Mouse (Mus musculus): ENCODE measurements around the gene Taar7b.

Gene Taar7b

DNA sequence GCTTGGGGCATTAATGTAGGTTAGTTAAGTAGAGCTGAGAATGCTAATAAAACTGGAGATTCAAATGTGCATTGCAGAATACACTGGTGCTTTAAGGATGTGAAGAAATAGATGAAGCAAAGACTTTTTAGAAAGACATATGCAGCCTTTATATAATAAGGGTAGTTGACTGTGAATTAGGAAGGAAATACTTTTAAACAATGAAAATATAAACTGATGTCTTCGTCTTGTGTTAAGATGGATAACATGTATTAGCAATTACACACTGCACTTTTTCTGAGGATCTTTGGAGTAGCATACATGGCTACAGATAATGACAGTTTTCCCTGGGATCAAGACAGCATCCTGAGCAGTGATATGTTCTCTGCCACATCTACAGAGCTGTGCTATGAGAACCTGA lies at the start of gene Taar7b:
TSS of gene Taar7b (plus strand) at position 301 of the 400 bp plus-strand sequence.
- DNase-seq (ENCODE audit: low read depth, low spot score) = no peak

DNA sequence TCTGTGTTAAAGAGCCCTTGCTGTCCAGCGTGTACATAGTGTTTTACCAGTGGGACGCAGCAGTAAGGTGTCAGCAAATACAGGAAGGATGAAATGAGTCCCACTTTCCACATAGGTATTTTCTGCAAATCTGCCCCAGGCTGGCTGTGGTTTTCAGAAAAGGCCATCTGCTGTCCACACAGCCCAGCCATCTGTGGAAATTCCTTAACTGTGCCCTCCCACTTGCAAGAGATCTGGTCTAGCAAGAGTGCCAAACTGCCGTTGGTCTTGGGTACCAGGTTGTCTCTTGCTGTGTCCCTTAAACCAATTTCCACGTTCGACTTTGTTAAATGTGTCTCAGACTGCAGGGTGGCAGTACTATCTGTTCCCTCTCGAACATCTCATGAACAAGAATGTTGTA lies 48.0 kb upstream of the Taar7b start:
- DNase-seq (ENCODE audit: low read depth, low spot score) = no peak

DNA sequence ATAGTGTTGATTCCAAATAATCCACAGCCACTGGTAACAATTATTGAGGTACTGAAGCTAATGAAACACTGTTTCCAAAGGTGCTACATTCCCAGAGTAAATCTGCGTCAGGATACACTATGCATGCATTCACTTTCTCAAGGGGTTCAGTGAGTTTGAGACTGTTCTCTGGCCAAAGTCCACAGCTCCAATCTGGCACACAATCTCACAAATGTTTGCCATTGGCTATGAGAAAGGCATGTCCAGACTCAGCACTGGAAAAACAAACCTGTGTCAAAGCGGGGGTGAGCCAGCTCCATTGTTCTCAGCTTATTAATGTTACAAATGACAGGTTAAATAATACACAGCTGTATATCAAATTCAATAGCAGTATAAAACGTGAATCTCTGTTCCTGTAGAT lies 40.7 kb upstream of the Taar7b start:
- no peak for DNase-seq (ENCODE audit: low read depth, low spot score)

DNA sequence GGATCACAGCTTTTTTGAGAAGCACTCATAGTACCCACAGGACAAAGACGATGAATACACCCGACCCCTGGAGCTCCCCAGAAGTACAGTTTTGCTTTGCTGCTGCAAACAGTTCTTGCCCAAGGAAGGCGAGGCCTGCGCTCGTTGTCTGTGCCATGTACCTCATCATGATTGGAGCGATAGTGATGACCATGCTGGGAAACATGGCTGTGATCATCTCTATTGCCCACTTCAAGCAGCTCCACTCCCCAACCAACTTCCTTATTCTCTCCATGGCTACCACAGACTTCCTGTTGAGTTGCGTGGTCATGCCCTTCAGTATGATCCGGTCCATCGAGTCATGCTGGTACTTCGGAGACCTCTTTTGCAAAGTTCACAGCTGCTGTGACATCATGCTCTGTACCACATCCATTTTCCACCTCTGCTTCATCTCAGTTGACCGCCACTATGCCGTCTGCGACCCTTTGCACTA lies 39.3 kb upstream of the Taar7b start, which contains the start of gene Taar4:
TSS of gene Taar4 (plus strand) at position 51 of the 472 bp plus-strand sequence.
- no peak for DNase-seq (ENCODE audit: low read depth, low spot score)

DNA sequence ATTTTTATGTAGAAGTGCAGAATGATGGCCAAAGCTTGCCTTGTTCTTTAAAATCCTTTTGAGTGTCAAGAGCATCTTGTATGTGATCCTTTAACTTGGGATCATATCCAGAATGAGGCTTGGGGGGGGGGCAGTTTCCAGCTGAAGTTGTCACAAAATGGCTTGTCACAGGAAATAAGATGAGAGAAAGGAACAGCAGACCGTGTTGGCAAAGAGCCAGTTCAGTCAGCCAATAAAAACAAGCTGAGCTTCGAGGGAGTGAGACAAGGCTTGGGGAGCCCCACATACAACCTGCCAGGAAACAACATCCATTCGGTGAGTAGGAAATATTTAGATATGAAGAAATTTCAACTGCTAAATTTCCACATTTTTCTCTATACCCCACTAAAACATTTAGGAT lies 36.3 kb upstream of the Taar7b start:
- DNase-seq (ENCODE audit: low read depth, low spot score) = no peak

DNA sequence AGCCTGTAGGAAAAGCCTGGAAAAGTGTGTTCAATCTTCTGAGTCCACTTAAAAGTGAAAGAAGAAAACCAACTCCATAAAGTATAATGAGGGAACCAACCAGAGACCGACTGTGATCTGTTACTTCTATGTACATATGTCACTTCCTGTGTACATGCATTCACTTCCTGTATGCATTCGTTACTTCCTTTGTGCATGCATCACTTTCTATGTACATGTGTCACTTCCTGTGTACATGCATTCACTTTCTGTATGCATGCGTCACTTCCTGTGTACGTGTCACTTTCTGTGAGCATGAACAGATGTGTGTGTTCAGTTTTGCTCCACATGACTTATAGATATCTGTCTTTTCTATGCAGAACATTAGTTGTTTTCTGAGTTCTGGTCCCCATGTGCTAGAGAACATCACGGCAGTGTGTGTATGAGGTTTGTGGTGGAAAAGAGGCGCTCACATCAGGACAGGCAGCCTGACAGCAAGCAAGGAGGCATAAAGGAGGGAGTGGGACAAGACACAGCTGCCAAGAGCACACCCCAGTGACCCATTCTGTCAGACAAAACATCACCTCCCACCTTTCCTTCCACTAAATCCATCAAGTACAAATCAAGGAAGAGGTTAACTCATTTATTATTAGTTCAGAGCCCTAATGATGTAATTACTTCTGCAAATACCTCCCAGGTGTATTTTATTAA lies 34.7 kb upstream of the Taar7b start:
- DNase-seq (ENCODE audit: low read depth, low spot score) = no peak

DNA sequence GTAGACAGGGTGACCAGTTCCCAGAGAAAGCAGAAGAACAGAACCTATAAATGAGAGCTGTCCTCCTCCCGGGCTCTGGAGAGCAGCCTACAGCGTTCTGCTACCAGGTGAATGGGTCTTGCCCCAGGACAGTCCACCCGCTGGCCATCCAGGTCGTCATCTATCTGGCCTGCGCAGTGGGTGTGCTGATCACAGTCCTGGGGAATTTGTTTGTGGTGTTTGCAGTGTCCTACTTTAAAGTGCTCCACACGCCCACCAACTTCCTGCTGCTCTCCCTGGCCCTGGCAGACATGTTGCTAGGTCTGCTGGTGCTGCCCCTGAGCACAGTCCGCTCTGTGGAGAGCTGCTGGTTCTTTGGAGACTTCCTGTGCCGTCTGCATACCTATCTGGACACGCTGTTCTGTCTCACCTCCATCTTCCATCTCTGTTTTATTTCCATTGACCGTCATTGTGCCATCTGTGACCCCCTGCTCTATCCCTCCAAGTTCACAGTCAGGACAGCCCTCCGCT lies 29.0 kb upstream of the Taar7b start, which contains the start of gene Taar5:
TSS of gene Taar5 (plus strand) at position 51 of the 510 bp plus-strand sequence.
- DNase-seq (ENCODE audit: low read depth, low spot score) = no peak

DNA sequence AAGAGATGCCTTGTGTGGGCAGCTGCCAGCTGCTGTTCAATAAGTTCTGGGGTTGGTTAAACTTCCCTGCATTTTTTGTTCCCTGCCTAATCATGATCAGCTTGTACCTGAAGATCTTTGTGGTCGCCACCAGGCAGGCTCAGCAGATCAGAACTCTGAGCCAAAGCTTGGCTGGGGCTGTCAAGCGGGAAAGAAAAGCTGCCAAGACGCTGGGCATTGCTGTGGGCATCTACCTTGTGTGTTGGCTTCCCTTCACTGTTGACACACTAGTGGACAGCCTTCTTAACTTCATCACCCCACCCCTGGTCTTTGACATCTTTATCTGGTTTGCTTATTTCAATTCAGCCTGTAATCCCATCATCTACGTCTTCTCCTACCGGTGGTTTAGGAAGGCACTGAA lies 28.5 kb upstream of the Taar7b start:
- DNase-seq (ENCODE audit: low read depth, low spot score) = no peak

DNA sequence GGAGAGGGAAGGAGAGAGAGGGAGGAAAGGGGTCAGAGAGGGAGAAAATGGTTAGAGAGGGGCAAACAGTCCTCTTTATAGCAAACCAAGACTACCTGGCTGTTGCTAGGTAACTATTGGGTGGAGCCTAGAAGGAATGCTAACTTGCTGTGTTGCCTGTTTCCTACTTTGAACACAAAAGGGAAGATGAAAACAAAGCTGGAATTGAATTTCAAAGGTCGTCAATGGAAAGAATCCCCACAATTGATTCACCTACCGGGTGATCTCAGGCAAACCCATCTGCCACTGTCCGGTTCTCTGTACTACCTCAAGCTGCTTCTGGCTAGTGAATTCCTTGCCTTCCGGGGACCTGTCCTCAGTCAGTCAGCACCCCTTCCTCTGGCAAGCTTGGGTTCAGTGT lies 21.8 kb upstream of the Taar7b start:
- DNase-seq (ENCODE audit: low read depth, low spot score) = no peak

DNA sequence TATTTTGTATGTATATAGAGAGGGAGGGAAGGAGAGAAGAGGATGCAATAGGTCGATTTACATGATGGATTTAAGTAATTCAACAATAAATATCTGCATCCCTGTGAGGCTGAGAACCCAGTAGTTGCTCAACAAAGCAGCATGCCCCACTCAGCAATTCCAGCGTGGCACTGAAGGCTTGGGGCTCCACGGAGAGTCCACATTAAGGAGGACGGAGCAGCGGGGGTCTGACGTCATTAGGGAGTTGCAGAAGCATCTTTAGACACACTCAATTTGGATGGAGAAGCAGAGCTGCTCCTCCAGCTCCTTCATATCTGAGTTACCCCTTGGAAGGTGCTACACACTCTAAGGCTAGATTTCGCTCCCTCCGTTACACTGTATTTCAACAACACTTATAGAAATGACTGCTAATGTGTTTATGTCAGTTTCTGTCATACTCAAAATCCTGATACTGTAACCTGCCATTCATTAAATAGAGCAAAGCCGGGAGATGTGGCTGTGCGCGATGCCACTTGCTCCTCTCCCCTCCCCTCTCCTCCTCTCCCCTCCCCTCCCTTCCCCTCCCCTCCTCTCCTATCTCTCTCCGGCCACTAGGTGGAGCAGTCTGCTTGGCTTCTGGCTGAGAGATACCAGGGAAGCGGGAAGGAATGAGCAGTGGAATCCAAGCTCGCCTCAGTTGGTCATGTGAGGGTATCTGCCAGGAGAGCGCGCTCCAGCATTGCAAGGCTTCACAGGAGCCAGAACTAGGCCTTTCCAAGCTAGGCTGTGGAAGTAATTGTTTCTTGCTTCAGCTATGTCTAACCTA lies 20.6 kb upstream of the Taar7b start:
- peak; percentile 80 for DNase-seq (ENCODE audit: low read depth, low spot score)

DNA sequence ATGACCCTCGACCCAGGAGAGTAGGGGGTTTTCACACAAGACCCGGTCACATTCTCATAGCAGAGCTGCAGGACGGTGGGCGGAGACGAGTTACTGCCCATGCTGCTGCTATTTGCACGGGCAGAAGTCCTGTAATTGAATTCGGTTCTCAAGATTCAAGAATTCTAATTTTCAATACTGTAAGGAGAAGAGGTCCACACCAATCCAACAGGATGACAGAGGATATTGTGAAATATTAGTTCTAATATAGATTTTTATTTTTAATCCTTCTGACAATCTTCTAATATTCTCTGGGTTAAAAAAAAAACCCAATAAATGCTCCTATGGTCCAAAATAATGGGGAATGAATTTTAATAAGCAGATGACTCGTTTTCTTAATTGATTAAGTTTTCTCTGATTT lies 14.2 kb upstream of the Taar7b start, which contains the start of gene Taar6:
TSS of gene Taar6 (minus strand) at position 101 of the 400 bp plus-strand sequence.
- no peak for DNase-seq (ENCODE audit: low read depth, low spot score)

DNA sequence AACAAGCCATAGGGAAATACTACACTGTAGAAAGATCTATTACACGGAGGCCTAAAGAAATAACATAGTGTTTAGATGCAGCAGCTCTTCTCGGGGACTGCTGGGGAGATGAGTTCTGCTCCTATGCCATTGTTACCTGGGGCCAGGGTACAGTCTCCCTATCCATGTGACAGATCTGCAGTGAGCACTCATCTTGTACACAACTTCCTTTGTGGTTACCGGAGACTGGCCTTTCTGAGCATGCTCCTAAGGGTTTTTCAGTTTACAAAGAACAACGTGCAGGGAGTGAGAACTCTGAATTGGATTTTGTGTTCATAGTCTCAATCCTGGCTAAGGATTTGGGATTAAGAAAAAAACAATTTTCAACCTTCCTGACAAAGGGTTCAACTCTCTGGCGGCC lies 13.3 kb upstream of the Taar7b start:
- DNase-seq (ENCODE audit: low read depth, low spot score) = no peak

DNA sequence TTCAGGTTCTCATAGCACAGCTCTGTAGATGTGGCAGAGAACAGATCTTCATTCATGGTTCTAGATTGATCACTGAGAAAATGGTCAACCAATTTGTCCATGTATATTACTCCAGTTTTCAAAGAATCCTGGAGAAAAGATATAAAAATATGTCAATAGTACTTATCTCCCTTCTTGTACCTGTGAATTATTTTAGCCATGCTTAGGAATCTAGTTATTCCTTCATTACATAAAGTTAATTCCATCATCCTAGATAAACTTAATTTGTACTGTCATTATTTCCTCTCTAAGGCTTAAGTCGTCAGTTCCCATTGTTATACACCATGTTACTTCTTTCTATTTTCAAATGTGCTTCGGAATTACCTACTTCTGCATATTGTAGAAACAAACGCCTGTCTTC lies 6.4 kb upstream of the Taar7b start, which contains the start of gene Taar7a:
TSS of gene Taar7a (minus strand) at position 101 of the 400 bp plus-strand sequence.
- DNase-seq (ENCODE audit: low read depth, low spot score) = no peak

DNA sequence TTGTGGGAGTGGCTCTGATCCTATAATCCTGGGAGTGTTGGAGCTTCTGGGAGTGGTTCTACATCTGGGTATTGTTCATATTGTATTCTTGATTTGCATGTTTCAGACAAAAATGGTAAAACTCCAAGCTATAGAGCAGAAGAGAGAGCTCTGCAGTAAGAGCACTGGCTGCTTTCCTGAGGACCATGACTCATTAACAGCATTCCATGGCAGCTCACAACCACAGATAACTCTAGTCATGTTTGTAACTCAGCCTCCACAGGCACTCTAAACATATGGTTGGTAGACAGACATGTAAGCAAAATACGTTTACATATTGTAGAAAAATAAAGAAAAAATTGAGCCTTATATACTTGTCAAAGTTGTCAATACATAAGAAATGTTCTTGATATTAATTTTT lies 6.7 kb downstream of the Taar7b start:
- DNase-seq (ENCODE audit: low read depth, low spot score) = no peak

DNA sequence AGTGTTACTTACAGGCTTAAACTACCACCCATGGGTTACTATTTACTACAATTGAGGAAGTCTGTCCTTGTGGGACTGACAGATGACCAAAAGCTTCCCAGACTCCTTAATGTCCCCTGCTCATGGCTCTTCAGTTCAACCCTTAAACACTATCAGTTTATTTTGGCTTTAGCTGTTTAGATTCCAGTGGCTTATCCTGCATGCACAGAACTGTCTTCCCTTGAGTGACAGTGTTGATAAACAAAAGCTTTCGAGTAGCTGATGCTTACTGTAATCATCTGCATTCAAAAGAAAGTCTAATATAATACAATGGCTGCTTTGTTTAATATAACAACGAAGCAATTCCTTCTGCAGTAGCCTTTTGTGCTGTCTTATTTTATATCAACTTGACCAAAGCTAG lies 7.3 kb downstream of the Taar7b start:
- no peak for DNase-seq (ENCODE audit: low read depth, low spot score)

DNA sequence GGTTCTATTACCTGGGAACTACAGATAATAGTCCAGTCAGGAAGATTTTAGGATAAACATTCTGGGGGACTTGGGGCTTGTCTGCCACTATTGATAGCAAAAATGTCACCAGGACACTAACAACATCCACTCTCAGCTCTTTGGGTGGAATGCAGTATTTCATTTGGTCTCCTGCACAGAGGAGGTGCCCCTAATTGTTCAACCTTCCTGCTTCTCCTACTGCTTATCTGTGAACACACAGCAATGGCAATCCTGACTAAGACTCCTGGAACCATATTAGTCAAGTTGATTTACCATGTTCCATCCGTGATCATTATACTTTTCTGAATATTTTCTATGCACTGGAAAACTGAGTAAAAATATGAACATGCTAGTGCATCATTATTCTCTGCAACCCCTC lies 8.4 kb downstream of the Taar7b start:
- DNase-seq (ENCODE audit: low read depth, low spot score) = no peak

DNA sequence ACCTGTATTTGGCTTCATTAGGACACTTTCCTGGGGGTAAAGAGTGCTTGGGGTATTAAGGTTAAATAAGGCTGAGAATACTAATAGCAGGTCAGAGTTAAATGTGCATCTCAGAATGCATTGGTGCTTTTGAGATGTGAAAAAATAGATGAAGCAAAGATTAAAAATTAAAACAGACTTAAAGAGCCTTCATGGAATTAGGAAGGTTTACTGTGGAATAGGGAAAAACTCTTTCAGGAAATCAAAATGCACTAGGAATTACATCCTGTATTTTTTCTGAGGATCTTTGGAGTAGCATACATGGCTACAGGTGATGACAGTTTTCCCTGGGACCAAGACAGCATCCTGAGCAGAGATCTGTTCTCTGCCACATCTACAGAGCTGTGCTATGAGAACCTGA lies 27.2 kb downstream of the Taar7b start, which contains the start of gene Taar7d:
TSS of gene Taar7d (plus strand) at position 301 of the 400 bp plus-strand sequence.
- DNase-seq (ENCODE audit: low read depth, low spot score) = no peak

DNA sequence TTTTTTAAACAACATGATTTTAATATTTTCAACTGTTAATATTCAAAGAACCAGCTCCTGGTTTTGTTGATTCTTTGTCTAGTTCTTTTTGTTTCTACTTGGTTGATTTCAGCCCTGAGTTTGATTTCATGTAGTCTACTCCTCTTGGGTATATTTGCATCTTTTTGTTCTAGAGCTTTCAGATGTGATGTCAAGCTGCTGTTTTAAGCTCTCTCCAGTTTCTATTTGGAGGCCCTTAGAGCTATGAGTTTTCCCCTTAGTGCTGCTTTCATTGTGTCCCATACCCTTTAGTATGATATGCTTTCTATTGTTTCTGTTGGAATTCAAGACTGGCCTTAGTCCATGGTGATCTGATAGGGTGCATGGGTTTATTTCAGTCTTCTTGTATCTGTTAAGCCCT lies 31.6 kb downstream of the Taar7b start:
- no peak for DNase-seq (ENCODE audit: low read depth, low spot score)

DNA sequence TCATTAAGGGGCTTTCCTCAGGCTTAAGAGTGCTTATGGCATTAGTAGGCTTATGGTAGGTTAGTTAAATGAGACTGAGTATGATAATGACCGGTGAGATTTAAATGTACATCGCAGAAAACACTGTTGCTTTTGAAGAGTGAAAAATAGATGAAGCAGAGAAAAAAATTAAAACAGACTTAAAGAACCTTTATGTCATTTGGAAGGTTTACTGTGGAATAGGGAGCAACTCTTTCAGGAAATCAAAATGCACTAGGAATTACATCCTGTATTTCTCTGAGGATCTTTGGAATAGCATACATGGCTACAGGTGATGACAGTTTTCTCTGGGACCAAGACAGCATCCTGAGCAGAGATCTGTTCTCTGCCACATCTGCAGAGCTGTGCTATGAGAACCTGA lies 37.6 kb downstream of the Taar7b start, which contains the start of gene Taar7e:
TSS of gene Taar7e (plus strand) at position 301 of the 400 bp plus-strand sequence.
- peak; percentile 31 for DNase-seq (ENCODE audit: low read depth, low spot score)

DNA sequence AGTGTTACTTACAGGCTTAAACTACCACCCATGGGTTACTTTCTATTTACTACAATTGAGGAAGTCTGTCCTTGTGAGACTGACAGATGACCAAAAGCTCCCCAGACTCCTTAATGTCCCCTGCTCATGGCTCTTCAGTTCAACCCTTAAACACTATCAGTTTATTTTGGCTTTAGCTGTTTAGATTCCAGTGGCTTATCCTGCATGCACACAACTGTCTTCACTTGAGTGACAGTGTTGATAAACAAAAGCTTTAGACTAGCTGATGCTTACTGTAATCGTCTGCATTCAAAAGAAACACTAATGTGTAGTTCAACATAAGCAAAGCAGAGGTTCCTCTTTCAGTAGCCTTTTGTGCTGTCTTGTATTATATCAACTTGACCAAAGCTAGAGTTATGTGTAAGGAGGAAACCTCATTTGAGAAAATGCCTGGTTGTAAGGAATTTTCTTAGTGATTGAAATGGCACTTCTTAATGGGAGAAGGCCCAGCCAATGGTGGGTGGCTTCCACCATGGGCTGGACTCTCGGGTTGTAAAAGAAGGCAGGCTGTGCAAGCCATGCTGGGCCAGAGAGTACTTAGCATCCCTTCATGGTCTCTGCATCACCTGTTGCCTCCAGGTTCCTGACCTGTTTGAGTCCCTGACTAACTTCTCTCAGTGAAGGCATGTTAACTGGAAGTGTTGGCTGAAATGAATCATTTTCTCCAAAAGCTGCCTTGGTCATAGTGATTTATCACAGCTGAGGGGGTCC lies 40.6 kb downstream of the Taar7b start:
- no peak for DNase-seq (ENCODE audit: low read depth, low spot score)

DNA sequence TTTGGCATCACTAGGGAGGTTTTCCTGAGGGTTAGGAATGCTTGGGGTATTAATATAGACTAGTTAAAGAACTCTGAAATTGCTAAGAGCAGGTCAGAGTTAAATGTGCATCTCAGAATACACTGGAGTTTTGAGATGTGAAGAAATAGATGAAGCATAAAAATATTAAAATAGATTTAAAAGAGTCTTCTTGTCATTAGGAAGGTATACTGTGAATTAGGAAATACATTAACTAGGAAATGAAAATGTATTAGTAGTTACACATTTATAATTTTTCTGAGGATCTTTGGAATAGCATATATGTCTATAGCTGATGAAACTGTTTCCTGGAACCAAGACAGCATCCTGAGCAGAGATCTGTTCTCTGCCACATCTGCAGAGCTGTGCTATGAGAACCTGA lies 49.5 kb downstream of the Taar7b start, which contains the start of gene Taar7f:
TSS of gene Taar7f (plus strand) at position 301 of the 400 bp plus-strand sequence.
- no peak for DNase-seq (ENCODE audit: low read depth, low spot score)

Measured in retina, postnatal 7 days (tissue).